Mouse (Mus musculus): Measurements from ENCODE around the gene Mup19. TPM values are rescaled to one million over a fixed set of nuclear protein-coding genes. Genes with fewer than 3 reads are reported as not detected.
"Not testable (repeated sequence)": the region's sequence is repeated elsewhere in the genome, so short reads cannot be mapped to it uniquely, and the experiment has no call there.

Gene Mup19
- total RNA-seq (2022) = not detected

DNA sequence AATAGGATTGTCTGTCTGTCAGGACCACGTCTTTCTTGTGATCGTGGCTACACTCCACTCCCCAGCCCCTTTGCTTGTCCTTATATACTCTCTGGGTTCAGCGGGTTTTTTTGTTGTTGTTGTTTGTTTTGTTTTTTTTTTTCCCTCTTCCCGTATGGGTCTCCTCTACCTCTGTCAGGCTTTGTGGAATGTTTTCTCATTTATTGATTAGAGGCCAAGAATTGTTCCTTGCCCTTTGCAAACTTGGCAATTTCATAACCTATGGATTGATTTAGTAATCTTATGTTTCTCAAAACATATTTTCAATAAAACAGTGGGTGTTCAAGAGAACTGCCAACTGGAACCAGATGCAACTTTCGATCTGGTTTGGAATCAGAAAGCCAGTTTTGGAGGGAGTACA lies at the start of gene Mup19:
TSS of gene Mup19 (minus strand) at position 101 of the 400 bp plus-strand sequence.
- not testable (repeated sequence) for DNase-seq (ENCODE audit: low spot score)

DNA sequence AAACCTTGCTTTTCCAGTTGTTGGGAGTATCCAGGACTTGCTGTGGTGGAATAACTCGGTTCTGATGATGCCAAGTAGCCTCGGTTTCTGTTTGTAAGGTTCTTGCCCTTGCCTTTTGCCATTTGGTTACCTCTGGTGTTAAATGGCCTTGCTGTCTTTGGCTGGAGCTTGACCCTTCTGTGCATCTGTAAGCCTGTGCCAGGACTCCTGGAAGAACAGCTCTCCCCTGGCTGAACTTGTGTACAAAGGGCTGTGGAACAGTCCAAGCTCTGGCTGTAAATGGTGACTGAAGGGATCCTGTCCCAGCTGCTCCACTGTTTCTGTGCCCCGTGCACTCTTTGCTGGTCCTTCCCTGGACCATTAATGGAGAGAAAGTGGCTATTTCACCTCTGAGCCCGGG lies 47.1 kb upstream of the Mup19 start:
- DNase-seq (ENCODE audit: low spot score) = no peak

DNA sequence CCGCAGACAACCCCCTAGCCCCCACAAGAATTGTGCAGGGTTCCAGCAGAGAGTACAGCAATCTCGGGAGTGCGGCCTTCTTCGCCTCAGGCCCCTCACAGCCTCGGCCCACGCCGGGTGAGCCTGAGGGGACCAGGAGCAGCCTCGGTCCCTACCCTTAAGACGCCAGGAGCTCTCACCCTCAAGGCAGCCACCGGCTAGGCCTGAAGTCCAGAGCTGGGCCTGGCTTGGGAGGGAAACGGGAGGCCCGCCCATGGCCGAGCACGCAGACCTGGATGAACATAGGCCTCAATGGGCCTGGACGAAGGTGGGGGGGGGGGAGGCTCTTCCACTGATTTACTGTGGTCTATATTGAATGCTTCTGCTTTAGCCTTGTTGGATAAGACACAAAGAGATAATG lies 41.1 kb upstream of the Mup19 start:
- DNase-seq (ENCODE audit: low spot score) = no peak

DNA sequence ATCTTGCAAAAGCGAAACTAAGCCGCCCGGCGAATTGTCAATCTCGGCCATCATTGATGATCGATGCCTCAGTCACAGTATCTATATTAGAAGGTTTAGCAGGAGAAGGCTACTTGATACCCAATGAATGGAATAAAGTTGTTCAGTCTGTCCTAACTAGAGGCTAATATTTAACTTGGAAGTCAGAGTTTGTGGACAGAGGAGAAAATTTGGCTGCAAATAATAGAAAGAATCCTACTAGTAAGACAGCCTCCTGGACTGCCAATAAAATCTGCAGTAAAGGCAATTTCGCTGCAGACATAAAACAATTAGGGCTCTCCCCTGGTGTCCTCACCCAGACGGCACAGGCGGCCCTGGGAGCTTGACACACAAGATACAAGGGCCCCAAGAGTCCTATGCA lies 40.5 kb upstream of the Mup19 start:
- DNase-seq (ENCODE audit: low spot score) = not testable (repeated sequence)

DNA sequence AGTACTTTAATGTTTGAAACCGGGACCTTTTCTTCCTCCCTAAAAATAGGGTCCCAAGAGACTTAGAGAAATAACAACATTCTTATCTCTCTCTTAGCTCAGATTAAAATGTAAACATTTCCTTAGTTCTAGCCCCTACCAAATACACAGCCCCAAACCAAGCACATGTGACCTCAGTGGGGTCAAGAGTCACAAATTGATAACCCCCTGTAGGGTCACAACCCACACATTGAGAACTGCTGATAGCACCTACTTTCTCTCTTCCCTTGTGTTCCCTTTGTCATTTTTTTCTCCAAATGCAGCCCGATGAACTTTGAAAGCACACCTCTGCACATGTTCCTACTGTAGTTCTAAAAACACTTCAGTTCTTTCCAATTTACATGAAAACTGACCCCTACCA lies 33.5 kb upstream of the Mup19 start:
- DNase-seq (ENCODE audit: low spot score) = no peak

DNA sequence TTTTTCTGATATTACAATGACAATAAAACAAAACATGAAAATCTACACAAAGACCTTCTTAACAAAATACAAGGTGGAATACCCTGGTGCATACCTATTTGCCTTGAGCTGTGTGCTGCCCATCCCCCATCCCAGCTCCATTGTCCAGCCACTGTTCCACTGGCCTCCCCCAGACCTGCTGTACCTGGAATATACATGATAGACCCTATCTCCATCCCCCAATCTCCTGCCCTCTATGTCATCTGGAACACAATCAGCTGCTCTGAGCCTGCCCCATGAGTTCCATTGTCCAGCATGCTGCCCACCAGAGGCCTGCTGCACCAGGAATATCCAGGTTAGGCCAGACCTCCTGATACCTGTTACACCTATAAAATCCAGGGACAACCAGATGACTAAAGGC lies 31.4 kb upstream of the Mup19 start:
- DNase-seq (ENCODE audit: low spot score) = no peak

DNA sequence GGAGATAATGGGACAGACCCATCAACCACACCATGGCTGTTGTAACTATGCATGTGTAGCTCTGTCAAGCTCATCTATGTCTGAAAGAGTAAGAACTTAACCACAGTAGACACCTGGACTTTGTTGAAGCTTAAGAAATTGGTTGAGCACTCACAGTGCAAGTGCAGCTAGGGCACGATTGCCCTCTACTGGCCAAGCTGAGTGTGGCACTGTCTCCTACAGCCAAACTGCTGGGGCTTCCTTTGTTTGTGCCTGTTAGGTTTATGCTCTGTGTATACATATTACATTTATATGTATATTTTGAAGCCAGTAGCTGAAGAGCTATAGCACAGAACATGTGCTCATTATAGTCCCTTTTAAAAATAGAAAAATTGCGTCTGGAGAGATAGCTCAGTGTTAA lies 29.1 kb upstream of the Mup19 start:
- DNase-seq (ENCODE audit: low spot score) = not testable (repeated sequence)

DNA sequence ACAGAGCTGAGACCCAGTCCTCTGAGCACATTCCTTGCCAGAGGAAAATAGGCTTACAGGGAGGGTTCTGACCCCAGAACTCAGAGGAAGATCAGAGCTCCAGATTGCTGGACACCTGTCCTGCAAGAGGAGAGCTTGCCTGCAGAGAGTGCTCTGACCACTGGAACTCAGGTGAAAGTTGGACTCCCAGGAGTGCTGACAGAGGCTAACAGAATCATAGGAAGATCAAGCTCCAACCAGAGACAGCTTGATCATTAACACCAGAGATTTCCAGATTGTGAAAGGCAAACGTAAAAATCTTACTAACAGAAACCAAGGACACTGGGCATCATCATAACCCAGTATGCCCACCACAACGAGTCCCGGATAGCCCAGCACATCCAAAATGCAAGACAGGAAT lies 26.9 kb upstream of the Mup19 start:
- not testable (repeated sequence) for DNase-seq (ENCODE audit: low spot score)

DNA sequence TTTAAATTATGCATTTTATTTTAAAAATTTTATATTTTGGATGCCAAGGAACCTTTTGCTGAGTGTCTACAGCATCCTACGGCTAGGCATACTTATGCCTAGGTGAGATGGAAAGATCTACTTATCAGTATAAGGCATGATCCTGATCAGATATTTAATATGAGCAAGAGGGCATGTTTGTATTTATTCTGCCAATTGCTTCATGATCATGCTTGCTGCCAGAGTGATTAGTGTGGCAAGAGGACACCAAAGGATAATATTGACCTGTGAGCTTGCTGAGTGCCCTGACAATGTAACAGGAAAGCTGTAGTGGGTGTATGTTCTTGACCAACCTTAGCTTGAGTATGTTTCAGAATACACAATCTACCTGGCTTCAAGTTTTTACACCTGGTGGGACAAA lies 7.6 kb upstream of the Mup19 start:
- not testable (repeated sequence) for DNase-seq (ENCODE audit: low spot score)

DNA sequence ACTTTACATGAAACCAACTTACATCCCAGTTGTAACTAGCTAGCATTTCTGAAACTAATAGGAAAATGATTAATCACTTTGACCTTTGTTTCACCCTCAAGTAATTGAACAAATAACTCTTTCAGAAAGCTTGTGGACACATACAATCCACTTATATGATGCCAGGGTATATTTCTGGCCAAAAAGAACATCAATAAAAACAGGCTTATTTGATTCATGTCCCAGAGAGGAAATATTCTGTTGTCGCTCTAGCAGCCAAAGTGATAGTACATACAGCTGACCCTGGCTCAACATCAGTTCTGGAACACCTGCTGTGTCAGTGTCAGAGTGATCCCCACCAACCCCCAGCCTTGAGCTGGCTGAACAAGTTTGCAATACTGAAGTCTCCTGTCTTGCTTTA lies 2.2 kb upstream of the Mup19 start:
- not testable (repeated sequence) for DNase-seq (ENCODE audit: low spot score)

Other genes starting within 250 kb of the Mup19 start
- gene Mup17, start 186.4 kb downstream of the Mup19 start, total RNA-seq (2022) = not detected
- not detected for gene Mup18, start 108.1 kb downstream of the Mup19 start, total RNA-seq (2022)
- not detected for gene Mup5, start 53.0 kb upstream of the Mup19 start, total RNA-seq (2022)